Mouse (Mus musculus): ENCODE measurements around the gene Fam217a.

DNA sequence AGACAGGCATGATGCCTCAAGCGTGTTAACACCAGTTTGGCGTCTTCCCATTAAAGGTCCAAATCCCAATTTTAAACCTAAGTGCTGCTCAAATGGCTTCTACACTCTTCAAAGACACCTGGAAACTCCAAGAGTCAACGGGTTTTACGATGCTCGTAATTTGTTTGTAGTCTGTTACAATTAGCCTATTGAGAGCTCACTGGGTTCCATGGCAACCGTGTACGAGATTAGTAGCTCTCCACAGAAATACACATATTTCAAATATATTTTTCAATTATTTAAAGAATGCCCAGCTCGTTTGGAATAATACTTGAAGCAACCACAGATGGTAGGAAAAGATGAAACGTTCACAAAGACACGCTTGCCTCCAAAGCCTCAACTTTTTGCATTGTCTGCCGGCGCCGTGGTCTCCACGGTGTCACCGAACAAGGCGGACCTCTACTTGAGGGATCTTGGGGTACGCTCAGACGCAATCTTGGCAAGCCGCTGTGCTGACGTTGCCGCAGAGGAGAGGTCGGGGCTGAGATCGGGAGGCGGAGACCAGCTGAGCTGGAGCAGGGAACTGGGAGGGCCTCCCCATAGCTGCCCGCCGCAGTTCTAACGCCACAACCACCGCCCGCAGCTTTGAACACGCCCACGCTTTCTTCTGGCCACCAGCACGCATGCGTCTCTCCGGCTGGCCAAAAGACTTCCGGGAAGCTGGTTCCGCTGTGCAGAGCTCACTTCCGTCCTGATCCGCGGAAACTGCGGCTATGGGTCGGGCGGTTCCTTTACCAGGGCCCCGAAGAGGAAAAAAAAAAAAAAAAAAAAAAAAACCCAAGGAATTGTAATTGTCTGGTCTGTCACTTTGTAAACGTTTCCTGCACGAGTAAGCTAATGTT is 50.1 kb downstream of the Fam217a start:
- TF ChIP-seq CTCF (IDR thresholded peaks at IDR 0.05; ENCODE audit: insufficient read depth, low read depth, low read length) (no peak), POLR2A (IDR thresholded peaks at IDR 0.05; ENCODE audit: insufficient read depth, low read depth, low read length) (peak; percentile 81)
